Mouse (Mus musculus) induced T-regulatory cell, adult 2 months (primary cell): ENCODE results near the gene Nt5e.
"Not testable (repeated sequence)": the region's sequence is repeated elsewhere in the genome, so short reads cannot be mapped to it uniquely, and the experiment has no call there.

Experiments
- DNase-seq: peaks from one replicate; pipeline ENCODE4 v3.0.0-alpha.2; 2012; ENCODE audit warnings: low read depth

Nt5e gene

DNA sequence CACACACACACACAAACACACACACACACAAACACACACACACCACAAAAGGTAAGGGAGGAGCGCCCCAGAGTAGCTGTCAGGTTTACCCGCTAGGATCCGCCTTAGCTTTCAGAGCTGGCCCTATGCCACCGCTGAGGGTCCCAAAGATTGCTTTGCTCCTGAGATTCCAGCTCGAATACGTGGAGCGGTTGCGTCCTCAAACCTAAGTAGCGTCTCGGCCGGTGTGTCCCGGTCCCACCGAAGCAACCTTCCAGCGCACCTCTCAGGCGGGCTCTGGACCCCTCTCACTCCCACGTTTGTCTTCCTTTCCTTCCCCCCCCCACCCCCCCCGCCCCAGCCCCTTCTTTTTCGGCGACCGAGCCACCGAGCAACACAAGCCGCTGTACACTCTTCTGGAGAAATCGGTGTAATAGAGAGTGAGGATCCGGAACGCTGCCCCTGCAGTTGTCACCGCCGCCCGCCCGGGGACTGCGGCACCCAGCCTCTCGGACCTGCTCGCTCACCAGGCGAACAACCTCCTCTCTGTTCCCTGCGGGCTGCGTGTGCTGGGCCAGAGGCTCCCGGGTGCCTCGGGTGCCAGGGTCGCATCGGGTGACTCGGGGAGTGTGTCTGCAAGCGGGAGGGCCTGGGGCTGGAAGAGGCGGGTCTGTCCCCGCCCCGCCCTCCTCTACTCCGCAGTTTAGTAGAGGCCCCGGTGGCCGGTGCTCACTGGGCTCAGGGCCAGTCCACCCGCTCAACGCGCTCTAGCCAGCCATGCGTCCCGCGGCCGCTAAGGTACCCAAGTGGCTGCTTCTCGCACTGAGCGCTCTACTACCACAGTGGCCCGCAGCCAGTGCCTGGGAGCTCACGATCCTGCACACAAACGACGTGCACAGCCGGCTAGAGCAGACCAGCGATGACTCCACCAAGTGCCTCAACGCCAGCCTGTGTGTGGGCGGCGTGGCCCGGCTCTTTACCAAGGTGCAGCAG, at the start of gene Nt5e:
TSS of gene Nt5e (plus strand) at position 268 of the 972 bp plus-strand sequence.
- DNase-seq = peak; percentile 75

DNA sequence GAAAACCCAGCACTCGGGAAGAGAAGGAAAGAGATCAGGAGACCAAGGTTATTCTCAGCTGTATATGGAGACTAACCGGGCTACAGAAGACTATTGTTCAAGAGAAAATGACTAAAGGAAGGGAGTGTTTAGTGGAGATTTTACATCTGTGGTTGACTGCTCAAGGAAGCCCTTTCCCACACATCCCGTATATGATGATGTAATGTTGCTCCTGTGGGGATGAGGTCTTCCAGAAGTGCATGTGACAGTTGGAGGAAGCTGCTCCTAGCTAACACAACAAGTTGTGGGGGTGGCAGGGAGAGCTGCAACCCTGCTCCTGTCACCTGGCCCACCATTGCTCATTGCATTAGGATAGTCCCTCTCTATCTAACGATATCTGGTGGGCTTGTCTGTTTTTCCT, 49.4 kb upstream of the Nt5e start:
- DNase-seq = no peak

DNA sequence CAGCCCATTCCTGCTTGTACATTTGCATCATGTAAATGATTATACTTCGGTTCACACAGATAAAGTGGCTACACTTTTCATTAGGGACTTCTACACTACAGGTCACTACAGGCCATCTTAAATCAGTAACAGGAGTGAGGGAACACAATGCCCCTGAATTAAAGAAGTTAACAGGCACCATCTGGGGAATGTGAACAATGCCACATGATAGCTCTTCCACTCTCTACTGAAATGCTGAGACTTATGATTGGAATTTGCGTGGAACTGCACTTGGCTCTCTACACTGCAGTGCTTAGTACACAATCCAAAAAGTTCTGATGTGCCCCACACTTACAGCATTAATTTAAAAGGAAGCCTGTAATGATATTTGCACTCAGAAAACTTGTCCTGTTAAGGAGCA, 47.3 kb upstream of the Nt5e start:
- DNase-seq = no peak

DNA sequence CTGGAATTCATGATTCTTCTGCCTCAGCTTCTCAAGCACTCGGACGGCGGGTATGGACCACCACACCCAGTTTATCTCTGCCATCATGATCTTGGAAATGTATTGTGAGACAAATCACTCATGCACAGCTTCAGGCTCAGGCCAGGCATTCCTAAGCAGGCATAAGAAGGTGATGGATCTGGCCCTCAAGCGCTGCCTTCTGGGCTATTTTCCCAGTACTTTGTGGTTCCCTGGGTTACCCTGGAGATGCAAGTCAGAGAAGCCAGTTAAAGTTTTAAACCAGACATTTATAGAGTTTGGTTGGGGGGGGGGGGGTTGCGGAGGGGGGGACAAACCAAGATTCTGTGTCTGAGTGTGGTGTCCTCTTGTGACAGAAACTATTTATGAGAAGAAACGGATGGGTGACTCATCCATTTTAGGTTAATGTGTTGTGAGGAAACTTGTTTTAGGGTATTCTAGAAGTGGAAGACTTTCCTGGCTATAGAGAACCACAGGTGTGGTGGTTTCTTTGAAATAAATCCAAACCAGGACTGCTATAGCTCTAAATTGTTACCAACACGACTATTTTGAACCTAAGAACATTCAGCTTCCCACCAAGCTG, 37.3 kb upstream of the Nt5e start:
- no peak for DNase-seq

DNA sequence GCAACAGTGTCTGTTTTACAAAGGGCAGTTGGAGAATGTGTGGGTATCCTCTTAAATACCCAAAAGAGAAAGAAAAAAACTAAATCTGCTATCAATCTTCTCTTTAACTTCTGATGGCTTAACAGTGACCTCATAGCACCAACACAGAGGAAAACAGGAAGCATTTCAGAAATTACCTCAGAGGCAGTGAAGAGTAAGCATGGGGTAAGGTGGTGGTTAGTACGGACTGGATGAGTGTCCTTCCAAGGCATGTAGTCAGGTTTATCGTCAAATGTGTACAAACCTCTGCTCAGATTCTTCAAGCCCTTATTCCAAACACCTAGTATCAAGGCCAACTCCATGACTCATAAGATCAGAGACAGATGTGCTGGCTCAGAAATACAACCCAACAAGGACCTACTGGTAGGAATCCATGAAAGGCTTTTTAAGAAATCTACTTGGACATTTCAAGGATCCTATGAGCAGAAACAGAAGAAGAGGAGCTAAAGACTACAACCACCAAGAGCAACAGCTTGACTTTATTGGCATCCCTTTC, 34.1 kb upstream of the Nt5e start:
- DNase-seq = no peak

DNA sequence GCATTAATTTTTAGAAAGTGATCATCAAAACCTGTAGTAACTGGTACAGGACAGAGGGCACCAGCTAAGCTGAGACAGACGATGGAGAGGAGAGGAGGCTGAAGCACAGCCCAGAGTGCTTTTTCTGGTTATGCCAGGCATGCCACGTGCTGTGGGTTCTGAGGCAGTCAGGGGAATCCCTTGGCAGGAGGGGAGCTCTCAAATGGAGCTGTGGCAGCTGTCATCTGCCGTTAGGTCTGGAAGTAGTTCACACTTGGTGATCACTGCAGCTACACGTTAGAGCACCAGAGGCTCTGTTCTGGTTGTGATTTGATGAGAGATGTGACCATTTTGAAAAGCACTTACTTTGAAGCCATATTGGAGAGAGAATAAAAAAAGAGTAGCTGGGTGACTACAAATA, 31.2 kb upstream of the Nt5e start:
- DNase-seq = no peak

DNA sequence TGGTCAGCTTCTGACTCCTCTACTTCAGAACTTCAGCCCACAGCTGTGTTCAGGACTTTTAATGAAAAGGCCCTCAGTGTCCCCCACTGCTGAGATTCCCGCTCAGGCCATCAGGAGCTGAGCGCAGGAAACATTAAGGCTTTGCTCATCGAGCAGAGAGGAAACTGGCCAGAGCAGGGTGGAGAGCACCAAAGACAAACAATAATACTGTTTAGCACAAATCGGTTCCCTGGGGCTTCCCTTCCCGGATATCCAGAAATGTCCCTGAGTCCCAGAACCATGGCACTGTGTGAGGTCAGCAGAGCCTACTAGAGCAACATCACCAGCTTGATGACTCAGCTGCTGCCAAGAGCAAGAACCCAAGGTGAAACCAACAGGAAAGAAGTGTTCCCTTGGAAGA, 30.7 kb upstream of the Nt5e start:
- DNase-seq = no peak

DNA sequence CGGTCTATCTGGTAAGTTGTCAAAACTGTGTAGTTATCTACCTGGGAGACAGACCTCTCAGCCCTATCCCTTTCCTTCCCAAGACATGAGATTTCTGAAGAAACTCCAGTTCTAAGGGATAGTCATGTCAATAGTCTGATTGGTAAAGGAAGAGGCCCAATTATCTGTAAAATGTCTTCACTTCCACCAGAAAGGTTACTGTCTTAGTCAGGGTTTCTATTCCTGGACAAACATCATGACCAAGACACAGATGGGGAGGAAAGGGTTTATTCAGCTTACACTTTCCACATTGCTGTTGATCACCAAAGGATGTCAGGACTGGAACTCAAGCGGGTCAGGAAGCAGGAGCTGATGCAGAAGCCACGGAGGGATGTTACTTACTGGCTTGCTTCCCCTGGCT, 29.8 kb upstream of the Nt5e start:
- DNase-seq = not testable (repeated sequence)

DNA sequence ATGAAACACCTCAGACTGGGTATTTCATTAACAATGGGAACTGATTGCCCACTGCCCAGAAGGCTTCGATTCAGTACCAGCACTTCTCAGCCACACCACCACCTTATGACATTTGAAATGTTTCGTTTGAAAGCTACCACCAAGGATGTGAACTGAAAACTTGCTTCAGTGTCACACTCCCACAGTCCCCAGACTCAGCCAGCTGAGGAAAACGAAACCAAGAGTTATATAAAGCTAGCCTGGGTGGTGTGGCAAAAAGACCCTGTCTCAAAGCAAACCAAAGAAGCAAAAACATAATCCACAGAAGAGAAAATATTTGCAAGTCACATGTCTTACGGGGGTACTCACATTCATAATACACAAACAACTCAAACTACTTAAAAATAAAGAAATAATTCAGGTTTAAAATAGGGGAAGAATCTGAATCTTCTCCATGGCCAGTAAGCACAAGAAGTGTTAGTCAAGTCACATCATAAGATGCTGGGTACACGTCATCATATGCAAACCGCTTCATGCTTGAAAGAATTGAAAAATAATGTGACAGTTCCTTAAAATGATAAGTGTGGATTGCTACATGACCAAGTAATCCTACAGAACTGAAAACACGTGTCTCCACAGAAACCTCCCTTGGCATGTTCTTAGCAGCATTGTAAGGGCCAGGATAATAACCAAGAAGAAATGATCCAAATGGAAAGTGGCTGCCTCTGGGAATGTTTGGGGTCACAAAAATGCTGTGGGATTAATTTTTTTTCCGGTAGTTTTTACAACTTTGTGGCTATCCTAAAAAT, 28.9 kb upstream of the Nt5e start:
- DNase-seq = peak; percentile 34

DNA sequence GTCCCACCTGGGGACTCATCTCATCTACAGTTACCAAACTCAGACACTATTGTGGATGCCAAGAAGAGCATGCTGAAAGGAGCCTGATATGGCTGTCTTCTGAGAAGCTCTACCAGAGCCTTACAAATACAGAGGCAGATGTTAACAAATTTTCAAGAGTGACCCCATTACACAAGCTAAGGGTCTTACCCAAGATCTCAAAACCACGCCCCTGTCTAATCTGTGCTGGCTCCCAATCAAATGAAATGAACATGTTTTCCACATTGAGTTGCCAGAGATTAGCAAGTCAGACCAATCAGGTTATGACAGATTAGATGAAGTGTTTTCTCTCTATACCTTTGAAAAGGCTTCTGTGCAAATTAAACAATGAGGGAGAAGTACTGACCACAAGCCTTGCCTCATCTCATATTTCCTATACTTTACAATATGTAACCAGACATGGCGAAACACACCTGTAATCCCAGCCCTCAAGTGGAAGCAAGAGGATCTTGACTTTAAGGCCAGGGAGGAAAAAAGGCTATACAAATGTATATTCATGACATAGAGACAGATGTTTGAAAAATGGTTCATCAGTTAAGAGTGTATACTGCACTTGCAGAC, 19.9 kb upstream of the Nt5e start:
- no peak for DNase-seq

DNA sequence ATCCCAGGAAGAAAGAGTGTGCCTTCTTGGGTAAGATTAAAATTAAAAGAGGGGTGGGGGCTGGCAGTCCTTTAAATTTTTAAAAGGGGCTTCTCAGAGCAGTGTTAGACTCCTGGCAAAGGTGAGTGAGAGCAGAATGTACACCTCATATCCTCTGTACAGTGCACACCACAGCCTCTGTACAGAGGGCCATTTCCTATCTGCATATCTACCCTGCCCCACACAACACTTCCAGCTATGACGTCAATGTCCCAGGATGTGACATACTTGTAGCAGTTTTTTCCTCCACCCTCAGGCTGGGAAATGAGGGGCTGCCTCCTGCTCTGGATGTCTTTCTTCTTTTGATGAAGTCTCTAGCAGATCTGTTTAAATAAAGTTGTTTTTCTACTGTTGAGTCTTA, 17.9 kb upstream of the Nt5e start:
- no peak for DNase-seq

DNA sequence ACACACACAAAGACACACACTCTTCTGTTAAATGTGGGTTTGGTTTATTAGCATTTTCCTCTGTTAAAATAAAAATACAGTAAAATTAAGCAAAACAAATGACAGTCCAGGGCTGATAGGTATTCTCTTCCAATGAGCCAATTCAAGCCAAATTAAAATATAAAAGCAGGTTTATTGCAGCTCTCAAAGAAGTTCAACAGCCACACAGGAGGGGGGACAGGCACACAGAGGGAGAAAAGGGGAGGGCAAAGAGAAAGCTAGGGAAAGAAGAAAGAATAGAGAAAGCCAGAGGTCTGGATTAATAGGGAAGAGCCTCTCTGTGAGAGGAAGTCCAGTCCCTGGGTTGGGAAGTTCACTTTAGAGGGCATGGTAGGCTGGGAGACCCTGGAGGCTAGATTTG, 7.8 kb upstream of the Nt5e start:
- DNase-seq = no peak

DNA sequence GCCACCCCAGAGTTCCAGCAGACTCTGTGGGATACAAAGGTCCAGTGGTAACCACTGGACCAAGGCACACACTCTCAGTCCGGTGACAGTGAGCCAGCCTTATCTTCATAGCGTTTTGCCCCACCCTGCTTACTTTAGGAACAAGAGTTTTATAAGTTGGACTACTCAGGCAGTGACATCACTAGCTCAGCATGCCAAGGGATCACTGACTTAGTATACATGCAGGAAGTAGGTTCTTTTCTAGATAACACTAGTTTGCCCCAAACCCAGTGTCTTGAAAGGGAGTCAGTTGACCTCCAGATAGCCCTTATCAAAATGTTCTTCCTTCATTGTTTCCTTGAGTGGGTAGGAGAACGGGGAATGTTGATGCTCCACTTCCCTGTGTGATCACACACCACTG, 2.4 kb upstream of the Nt5e start:
- DNase-seq = no peak

DNA sequence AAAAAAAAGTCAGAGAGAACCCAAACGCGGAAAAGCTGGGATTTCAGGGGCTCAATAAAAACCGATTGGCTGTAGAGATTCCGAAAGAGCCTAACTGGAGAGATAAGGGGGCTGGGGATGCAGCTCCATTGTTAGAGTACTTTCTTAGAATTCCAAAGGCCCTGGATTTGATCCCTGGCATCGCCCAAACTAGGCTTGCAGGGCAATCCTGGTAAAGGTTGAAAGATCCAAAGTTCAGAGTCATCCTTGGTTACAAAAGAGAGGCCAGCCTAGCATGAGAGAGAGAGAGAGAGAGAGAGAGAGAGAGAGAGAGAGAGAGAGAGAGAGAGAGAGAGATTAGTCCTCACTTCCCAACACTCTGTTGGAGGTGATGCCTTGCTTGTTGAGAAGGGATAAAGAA, 1.7 kb downstream of the Nt5e start:
- DNase-seq = no peak

DNA sequence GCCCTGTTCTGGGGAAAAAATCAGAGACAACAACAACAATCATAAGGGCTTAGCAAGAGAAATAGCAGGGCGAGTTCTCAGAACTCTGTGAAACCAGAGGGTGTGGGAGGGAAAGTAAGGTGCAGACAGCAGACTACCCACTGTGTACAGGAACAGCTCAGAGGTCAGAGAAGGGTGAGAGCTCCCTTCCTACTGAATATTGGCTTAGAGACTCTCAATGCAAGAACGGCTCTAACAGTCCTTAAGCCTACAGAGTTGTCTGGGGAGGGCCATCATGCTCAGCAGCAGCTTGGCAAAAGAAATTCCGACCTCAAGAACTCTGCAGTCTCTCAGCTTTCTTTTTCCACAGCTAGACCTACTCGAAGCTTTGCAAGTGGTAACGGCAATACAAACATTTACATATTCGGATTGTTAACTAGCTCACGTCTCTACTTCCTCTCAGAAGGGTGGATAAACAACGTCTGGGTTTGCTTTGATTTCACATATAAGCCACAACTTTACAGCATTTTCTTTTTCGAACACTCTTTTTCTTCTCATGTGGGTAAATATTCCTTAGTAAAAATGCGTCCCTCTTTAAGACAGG, 2.3 kb downstream of the Nt5e start:
- DNase-seq = peak; percentile 82

DNA sequence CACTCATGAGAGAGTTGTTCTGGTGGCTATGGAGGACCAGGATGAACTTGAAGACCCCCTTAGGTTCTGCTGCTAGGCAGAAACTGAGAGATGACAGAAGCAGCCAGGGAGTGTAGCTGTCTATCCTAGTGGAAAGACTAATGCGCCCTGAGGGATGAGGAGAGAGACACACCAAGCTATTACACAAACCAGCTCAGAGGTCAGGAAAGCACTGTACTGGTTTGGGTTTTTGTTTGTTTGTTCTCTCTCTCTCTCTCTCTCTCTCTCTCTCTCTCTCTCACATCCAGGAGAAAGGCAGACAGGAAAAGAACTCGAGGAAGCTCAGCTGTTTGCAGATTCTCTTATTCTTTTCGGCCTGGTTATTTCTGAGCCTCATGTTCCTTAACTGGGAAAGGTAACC, 3.3 kb downstream of the Nt5e start:
- no peak for DNase-seq

DNA sequence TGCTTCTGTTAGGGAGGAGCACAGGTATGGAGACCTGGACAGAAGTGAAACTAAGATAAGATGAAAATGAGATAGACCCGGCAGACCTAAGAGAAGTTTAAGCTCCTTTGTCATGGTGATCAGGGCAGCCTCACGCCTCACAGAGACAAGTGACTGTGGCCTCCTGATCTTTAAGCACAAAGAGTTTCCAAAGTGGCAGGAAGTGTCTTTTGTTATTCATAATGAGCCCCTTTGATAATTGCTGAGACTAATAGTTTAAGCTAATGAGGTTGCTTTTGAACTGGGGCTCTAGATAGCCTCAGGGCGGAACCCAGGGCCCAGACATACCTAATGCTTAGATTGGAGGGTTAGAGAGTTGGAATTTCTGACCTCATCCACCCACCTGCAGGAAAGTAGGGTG, 5.5 kb downstream of the Nt5e start:
- peak; percentile 55 for DNase-seq

DNA sequence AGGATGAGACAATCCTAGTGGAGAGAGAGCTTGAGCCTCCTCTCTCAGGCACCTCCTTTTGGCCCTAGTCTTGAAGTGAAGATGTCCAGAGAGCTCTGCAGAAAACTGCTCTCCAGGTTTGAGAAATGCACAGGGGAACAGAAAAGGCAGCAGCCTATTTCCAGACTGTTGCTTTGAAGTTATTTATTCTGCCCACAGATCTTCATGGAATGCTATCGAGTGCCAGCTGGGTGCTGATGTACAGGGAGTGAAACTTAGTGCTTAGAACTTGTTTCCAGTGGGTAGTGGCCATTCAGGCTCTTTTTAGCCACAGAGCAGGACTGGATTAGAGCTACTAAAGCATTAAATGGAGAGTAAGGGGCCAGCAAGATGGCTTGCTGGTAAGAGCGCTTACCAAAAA, 8.8 kb downstream of the Nt5e start:
- DNase-seq = no peak

DNA sequence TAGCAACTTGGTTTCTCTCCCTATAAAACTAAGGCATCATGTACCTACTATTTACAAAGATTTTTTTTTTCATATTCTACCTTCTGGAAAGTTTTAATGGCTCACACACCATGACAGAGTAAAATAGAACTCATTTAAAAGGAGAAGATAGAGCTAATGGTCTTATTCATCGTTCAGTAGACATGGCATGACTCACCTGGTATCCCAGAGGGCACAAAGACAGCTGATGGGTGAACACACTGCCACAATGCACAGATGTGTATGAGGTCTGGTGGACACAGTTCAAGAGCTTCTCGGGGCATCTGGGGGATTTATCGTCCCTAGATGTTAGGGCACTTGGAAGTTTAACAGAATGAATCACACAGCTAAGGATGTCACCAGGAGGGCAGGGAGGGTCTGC, 13.8 kb downstream of the Nt5e start:
- no peak for DNase-seq

DNA sequence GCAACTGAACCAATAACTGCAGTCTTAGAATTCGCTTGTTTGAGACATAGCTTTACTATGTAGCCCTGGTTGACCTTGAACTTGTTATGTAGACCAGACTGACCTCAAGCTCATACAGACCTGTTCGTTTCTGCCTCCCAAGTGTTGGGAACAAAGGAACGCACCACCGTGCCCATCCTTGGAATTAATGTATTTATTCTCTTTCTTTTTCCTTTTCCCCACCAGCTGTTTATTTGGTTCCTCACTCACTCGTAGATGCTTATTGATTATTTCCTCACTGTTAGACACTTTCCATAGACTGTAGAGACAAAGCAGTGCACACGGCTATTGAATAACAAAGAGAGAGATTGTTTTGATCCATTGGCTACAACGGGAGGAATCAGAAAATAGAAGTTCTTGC, 15.2 kb downstream of the Nt5e start:
- no peak for DNase-seq

DNA sequence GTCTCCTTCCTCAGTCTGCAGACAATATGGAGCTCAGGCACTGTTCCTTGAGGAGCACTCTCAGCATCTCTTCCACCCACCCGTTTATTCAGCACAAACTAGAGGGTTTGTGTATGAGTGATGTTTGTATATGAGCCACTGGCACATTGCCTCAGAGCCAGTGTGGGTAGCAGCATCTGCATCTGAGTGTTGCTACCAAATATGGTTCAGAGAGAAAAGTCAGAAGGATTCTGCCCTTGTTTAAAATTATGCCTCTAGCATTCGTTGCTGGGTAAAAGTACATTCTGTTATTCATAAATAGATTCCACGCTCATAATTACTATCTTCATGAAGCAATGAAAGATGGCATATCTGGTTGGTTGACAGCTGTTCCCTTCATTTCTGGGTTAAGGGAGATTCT, 15.7 kb downstream of the Nt5e start:
- no peak for DNase-seq

DNA sequence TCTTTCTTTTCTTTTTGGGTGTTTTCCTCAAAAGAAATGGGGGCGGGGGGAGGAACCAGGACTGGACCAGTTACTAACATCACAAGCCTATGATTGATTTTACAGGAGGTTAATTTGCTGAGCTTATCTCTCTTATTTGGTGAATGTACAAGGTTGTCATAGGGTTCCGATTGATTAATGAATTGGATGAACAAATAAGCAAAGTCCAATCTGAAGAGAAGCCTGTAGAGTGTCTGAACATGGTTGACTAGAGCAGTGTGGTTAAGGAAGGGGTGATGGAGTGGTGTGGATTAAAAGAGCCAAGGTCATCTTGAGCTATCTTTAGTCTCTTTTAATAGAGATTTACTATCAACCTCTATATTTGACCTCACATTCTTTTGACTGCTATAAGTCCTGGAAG, 17.4 kb downstream of the Nt5e start:
- no peak for DNase-seq
